Mouse (Mus musculus) heart, embryonic 16.5 days (tissue): ENCODE data around the gene Dgkg. TPM values are rescaled to one million over a fixed set of nuclear protein-coding genes. Genes with fewer than 3 reads are reported as not detected.
A peak's percentile ranks its signal among the peaks of the same experiment; 100 is the strongest.

Experiments
- ATAC-seq: fragments of 200-750 bp; cut with Nextera tagmentation; replicated peaks from 2 replicates; pipeline ENCODE4 v1.8.0; 2017; ENCODE audit warnings: moderate number of reproducible peaks; ENCODE audit not compliant: insufficient read depth, low FRiP score; ENCODE audit errors: extremely low read depth
- H3K27ac ChIP-seq: fragments of 300-500 bp; sonication (generic); 2 replicates; pipeline ENCODE4 v1.5.1; 2014; ENCODE audit warnings: mild to moderate bottlenecking, low read length, control low read depth, moderate library complexity
- H3K27me3 ChIP-seq: fragments of 300-500 bp; sonication (generic); 2 replicates; pipeline ENCODE4 v1.6.1; 2014; ENCODE audit warnings: low read length, mixed read lengths; ENCODE audit not compliant: control insufficient read depth, insufficient read depth
- H3K36me3 ChIP-seq: fragments of 300-500 bp; sonication (generic); 2 replicates; pipeline ENCODE4 v1.6.1; 2014; ENCODE audit not compliant: control insufficient read depth, insufficient read depth
- H3K4me1 ChIP-seq: fragments of 300-500 bp; sonication (generic); 2 replicates; pipeline ENCODE4 v1.6.1; 2014; ENCODE audit warnings: low read length, mixed read lengths; ENCODE audit not compliant: control insufficient read depth, insufficient read depth
- H3K4me2 ChIP-seq: fragments of 300-500 bp; sonication (generic); 2 replicates; pipeline ENCODE4 v1.6.1; 2014; ENCODE audit warnings: low read depth, mild to moderate bottlenecking, control low read depth, low read length
- H3K4me3 ChIP-seq: fragments of 300-500 bp; sonication (generic); 2 replicates; pipeline ENCODE4 v1.5.1; 2014; ENCODE audit warnings: mild to moderate bottlenecking, control low read depth, low read length
- H3K9ac ChIP-seq: fragments of 300-500 bp; sonication (generic); 2 replicates; pipeline ENCODE4 v1.6.1; 2014; ENCODE audit warnings: low read length, control low read depth
- H3K9me3 ChIP-seq: fragments of 300-500 bp; sonication (generic); replicated peaks from 2 replicates; pipeline ENCODE4 v1.6.1; 2016; ENCODE audit warnings: low read length; ENCODE audit not compliant: control insufficient read depth
- WGBS: fragments of 180-500 bp; shearing (Covaris S2); extraction: QIAGEN DNeasy Blood & Tissue Kit; methylation state at CpG from one replicate; pipeline ENCODE4 v1.1.7; 2014; 5-methylcytosine and 5-hydroxymethylcytosine counted together
- polyA plus RNA-seq: library from polyadenylated mRNA; unstranded; fragments of >200 nt; fragmentation: Nextera tagmentation; extraction: Ambion mirVana; gene quantifications from 2 replicates; pipeline ENCODE4 v1.2.1, GENCODE M21; 2015

The Dgkg gene
- polyA plus RNA-seq, result 0.85 and 1.4 TPM in 2 replicates

DNA sequence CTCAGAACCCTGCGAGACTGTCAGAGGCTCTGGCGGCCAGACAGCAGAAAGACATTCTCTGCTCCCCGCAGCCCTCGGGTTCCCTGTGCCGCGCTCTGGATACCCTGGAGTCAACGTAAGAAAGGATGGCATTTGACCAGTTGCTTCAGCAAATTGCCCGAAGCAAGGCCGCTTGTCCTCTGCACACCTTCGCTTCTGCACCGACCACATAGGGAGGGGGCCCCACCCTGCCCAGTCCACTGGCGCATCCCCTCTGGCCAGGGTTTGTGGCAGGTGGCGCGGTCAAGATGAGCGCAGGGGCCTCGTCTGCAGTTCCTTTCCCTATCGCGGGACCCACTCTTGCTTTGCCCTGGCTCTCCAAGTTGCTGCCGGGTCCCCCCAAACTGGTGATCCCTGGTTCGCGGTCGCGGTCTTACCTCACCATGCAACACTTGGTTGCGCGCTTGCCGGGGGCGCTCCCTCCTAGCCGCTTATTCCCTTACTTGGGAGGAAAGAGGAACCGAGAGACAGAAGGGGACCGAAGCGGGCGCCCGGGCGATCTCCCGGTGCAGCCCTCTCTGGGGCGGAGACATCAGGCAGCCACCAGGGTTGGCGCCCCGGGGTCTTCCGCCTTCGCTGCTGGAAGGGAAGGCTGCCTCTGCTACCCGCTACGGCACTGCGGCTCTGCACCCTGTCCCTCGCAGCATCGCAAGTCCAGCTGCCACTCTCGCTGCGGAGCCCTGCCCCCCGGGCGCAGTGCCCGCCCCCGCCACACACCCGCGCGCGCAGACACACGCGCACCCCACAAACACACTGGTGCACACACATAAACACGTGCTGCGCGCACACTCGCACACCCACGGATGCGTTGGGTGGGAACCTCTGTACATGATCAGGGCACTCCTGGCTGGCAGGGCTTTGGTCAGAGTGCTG is at the start of gene Dgkg:
Dgkg (minus strand) TSS at position 689 of the 912 bp plus-strand sequence.
- no peaks in the 10 kb centered on the region for H3K9me3 ChIP-seq
- H3K4me3 ChIP-seq, result peak within 1 kb of the TSS; percentile 63
- ATAC-seq, result peak; percentile 61
- H3K9ac ChIP-seq, result peak within 1 kb of the TSS; percentile 57
- H3K36me3 ChIP-seq, result no peaks in the 10 kb centered on the region
- H3K27me3 ChIP-seq, result peaks cover 18% of the 10 kb centered on the region
- no peak within 1 kb of the TSS for H3K27ac ChIP-seq
- H3K4me1 ChIP-seq, result peaks cover 5% of the 10 kb centered on the region; the same call in 1 of the 2 replicates
- peak within 1 kb of the TSS; percentile 92 for H3K4me2 ChIP-seq
- WGBS, result 1% methylated on average over 63 of the region's 63 CpGs

- H3K4me1 ChIP-seq, result peaks cover 6% of the 10 kb centered on the region
- H3K9ac ChIP-seq, result peak overlapping the region; percentile 30; the same call in 1 of the 2 replicates
- no peak overlapping the region for H3K4me2 ChIP-seq
- WGBS, result 27% methylated on average over 6 of the region's 6 CpGs
- H3K36me3 ChIP-seq, result no peaks in the 10 kb centered on the region
- no peak for ATAC-seq
- no peaks in the 10 kb centered on the region for H3K9me3 ChIP-seq
- H3K27me3 ChIP-seq, result no peaks in the 10 kb centered on the region
- no peak overlapping the region for H3K4me3 ChIP-seq
- no peak overlapping the region for H3K27ac ChIP-seq
These were observed 47.9 kb upstream of the Dgkg start for GRCm38 (mm10) chr16:22704946-22705345.

GRCm38 (mm10) chr16:22704136-22704535 is 47.1 kb upstream of the Dgkg start:
- Histone ChIP-seq H3K36me3 (no peaks in the 10 kb centered on the region), H3K9me3 (no peaks in the 10 kb centered on the region), H3K4me3 (no peak overlapping the region), H3K27me3 (no peaks in the 10 kb centered on the region), H3K4me2 (no peak overlapping the region), H3K4me1 (peaks cover 11% of the 10 kb centered on the region), H3K27ac (no peak overlapping the region), H3K9ac (no peak overlapping the region)
- no peak for ATAC-seq
- 85% methylated on average over 5 of the region's 5 CpGs for WGBS

DNA sequence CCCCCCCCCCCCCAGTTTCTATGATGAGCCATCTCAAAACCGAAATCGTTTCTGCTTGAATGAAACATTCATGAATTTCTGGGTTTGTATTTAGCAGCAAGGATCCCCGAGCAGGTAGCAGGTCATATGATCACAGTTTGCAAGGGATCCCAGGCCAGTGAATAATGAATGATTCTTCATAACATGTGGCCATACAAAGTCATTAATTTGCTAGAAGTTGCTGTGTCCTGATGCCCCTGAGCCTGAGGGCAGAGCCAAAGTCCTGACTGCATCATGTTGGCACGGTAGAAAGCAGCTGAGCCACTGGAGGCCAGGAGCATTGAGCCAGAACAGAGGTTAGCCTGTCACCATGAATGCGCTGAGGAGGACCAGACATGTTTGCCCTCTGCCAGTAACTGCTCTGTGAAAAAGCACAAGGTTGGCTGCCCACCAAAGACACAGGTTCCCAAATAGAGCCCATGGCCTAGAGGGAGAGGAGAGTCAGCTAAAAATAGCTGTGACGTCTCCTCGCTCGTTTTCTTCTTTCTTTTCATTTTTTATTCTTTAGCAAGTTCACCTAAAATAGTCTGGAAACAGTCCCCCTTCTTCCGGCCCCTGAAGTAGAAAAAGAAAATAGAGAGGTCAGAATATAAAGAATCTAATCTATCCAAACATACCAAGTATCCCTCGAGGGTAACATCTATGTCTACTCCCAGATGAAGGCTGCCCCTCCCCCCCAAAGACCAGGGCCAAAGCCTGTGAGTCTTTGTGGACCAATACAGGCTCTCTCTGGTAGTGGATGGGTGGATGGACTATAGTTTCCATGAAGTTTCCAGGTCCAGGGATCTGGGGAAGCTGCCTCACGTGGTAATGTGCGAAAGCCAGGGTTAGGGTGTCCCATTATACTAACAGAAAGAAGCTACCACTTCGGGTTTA is 42.1 kb upstream of the Dgkg start:
- Histone ChIP-seq H3K27me3 (no peaks in the 10 kb centered on the region), H3K4me3 (no peak overlapping the region; the same call in 1 of the 2 replicates), H3K36me3 (no peaks in the 10 kb centered on the region), H3K9me3 (no peaks in the 10 kb centered on the region), H3K27ac (peak overlapping the region; percentile 82), H3K4me2 (no peak overlapping the region), H3K9ac (no peak overlapping the region), H3K4me1 (peaks cover 13% of the 10 kb centered on the region)
- peak; percentile 95 for ATAC-seq
- WGBS, result 52% methylated on average over 13 of the region's 13 CpGs

DNA sequence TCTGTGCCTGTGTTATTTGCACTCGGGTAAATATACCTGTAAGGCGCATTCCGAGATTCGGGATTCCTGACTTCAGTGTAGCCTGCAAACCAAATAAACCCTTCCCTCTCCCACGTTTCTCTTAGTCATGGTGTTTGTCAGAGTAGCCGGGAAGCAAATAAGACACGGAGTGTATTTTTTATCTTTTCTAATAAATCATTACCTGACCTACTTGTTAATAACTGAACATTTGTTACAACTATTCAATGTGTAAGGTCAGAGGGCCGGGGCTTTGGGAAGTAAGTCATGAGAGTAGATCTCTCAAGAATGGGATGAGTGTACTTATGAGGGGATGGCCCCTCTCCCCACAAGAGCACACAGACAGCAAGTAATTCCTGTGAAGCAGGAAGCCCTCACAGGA is 41.1 kb upstream of the Dgkg start:
- Histone ChIP-seq H3K9me3 (no peaks in the 10 kb centered on the region), H3K4me3 (no peak overlapping the region), H3K36me3 (no peaks in the 10 kb centered on the region), H3K4me1 (peaks cover 13% of the 10 kb centered on the region), H3K9ac (no peak overlapping the region), H3K4me2 (no peak overlapping the region), H3K27me3 (no peaks in the 10 kb centered on the region), H3K27ac (no peak overlapping the region)
- no peak for ATAC-seq
- WGBS, result 84% methylated on average over 8 of the region's 8 CpGs

GRCm38 (mm10) chr16:22689622-22690021 is 32.6 kb upstream of the Dgkg start:
- Histone ChIP-seq H3K4me2 (no peak overlapping the region), H3K4me3 (no peak overlapping the region), H3K4me1 (no peaks in the 10 kb centered on the region), H3K27me3 (no peaks in the 10 kb centered on the region), H3K9me3 (no peaks in the 10 kb centered on the region), H3K9ac (no peak overlapping the region), H3K27ac (no peak overlapping the region), H3K36me3 (no peaks in the 10 kb centered on the region)
- 71% methylated on average over 2 of the region's 2 CpGs for WGBS
- no peak for ATAC-seq

GRCm38 (mm10) chr16:22687711-22688230 is 30.8 kb upstream of the Dgkg start:
- no peaks in the 10 kb centered on the region for H3K27me3 ChIP-seq

GRCm38 (mm10) chr16:22683605-22684004 is 26.6 kb upstream of the Dgkg start:
- Histone ChIP-seq H3K27ac (no peak overlapping the region), H3K27me3 (no peaks in the 10 kb centered on the region), H3K9ac (no peak overlapping the region), H3K9me3 (no peaks in the 10 kb centered on the region), H3K4me2 (no peak overlapping the region), H3K36me3 (no peaks in the 10 kb centered on the region), H3K4me1 (no peaks in the 10 kb centered on the region), H3K4me3 (no peak overlapping the region)
- 76% methylated on average over 3 of the region's 3 CpGs for WGBS
- ATAC-seq, result no peak

More at GRCm38 (mm10) chr16:22687711-22688230, 30.8 kb upstream of the Dgkg start:
- H3K36me3 ChIP-seq, result no peaks in the 10 kb centered on the region
- H3K9me3 ChIP-seq, result no peaks in the 10 kb centered on the region
- WGBS, result 57% methylated on average over 8 of the region's 8 CpGs
- no peak overlapping the region for H3K27ac ChIP-seq
- no peak overlapping the region for H3K9ac ChIP-seq
- ATAC-seq, result no peak
- no peak overlapping the region for H3K4me2 ChIP-seq
- H3K4me1 ChIP-seq, result no peaks in the 10 kb centered on the region
- no peak overlapping the region for H3K4me3 ChIP-seq
